Mouse (Mus musculus): ENCODE data around the gene Glce. TPM values are rescaled to one million over a fixed set of nuclear protein-coding genes. Genes with fewer than 3 reads are reported as not detected.

Gene Glce
- polyA plus RNA-seq, 1 experiment from 2014 or later: 26.8 TPM

GRCm38 (mm10) chr9:62118754-62119153 lies 3.7 kb downstream of the Glce start:
- H3K4me1 ChIP-seq: peaks cover 21% of the 10 kb centered on the region
- no peak for DNase-seq (ENCODE audit: low spot score)
- H3K36me3 ChIP-seq (replicated peaks): no peaks in the 10 kb centered on the region
- 30% methylated on average over 3 of the region's 3 CpGs for WGBS
- no peaks in the 10 kb centered on the region for H3K27me3 ChIP-seq (replicated peaks; ENCODE audit: low read depth, poor library complexity, severe bottlenecking)
- no peak overlapping the region for H3K4me3 ChIP-seq
- H3K9me3 ChIP-seq: no peaks in the 10 kb centered on the region
- no peak overlapping the region for H3K27ac ChIP-seq (replicated peaks)

- no peak overlapping the region for H3K27ac ChIP-seq (replicated peaks)
- H3K36me3 ChIP-seq (replicated peaks): no peaks in the 10 kb centered on the region; the same call in 1 of the 2 replicates
- H3K4me3 ChIP-seq: no peak overlapping the region
- H3K4me1 ChIP-seq: peaks cover 5% of the 10 kb centered on the region
- WGBS: 85% methylated on average over 3 of the region's 3 CpGs
- no peak for DNase-seq (ENCODE audit: low spot score)
- no peaks in the 10 kb centered on the region for H3K9me3 ChIP-seq
- no peaks in the 10 kb centered on the region for H3K27me3 ChIP-seq (replicated peaks; ENCODE audit: low read depth, poor library complexity, severe bottlenecking)
Measured at GRCm38 (mm10) chr9:62115826-62116225, 6.6 kb downstream of the Glce start.

- Histone ChIP-seq H3K4me1 (0 out of 2 replicates have a peak, but pooled peaks cover 9% of the 10 kb centered on the region), H3K27me3 (replicated peaks; ENCODE audit: low read depth, poor library complexity, severe bottlenecking) (no peaks in the 10 kb centered on the region), H3K9me3 (no peaks in the 10 kb centered on the region), H3K4me3 (no peak overlapping the region), H3K27ac (replicated peaks) (no peak overlapping the region), H3K36me3 (replicated peaks) (no peaks in the 10 kb centered on the region)
- 77% methylated on average over 1 of the region's 1 CpGs for WGBS
- no peak for DNase-seq (ENCODE audit: low spot score)
Measured at GRCm38 (mm10) chr9:62096603-62097002, 25.9 kb downstream of the Glce start.

GRCm38 (mm10) chr9:62091604-62092003 lies 30.9 kb downstream of the Glce start:
- H3K9me3 ChIP-seq: no peaks in the 10 kb centered on the region
- no peak overlapping the region for H3K27ac ChIP-seq (replicated peaks)
- H3K4me3 ChIP-seq: no peak overlapping the region
- no peaks in the 10 kb centered on the region for H3K27me3 ChIP-seq (replicated peaks; ENCODE audit: low read depth, poor library complexity, severe bottlenecking)
- H3K4me1 ChIP-seq: 0 out of 2 replicates have a peak, but pooled peaks cover 5% of the 10 kb centered on the region
- no peaks in the 10 kb centered on the region for H3K36me3 ChIP-seq (replicated peaks)
- no peak for DNase-seq (ENCODE audit: low spot score)
- WGBS: 91% methylated on average over 5 of the region's 5 CpGs

GRCm38 (mm10) chr9:62085548-62085947 lies 36.9 kb downstream of the Glce start:
- Histone ChIP-seq H3K4me3 (no peak overlapping the region), H3K9me3 (no peaks in the 10 kb centered on the region), H3K27me3 (replicated peaks; ENCODE audit: low read depth, poor library complexity, severe bottlenecking) (no peaks in the 10 kb centered on the region), H3K27ac (replicated peaks) (no peak overlapping the region), H3K36me3 (replicated peaks) (peaks cover 12% of the 10 kb centered on the region), H3K4me1 (no peaks in the 10 kb centered on the region)
- 88% methylated on average over 2 of the region's 2 CpGs for WGBS
- no peak for DNase-seq (ENCODE audit: low spot score)

GRCm38 (mm10) chr9:62084896-62085295 lies 37.6 kb downstream of the Glce start:
- Histone ChIP-seq H3K36me3 (replicated peaks) (peaks cover 12% of the 10 kb centered on the region), H3K4me3 (no peak overlapping the region), H3K9me3 (no peaks in the 10 kb centered on the region), H3K27ac (replicated peaks) (no peak overlapping the region), H3K27me3 (replicated peaks; ENCODE audit: low read depth, poor library complexity, severe bottlenecking) (no peaks in the 10 kb centered on the region), H3K4me1 (no peaks in the 10 kb centered on the region)
- WGBS: 91% methylated on average over 4 of the region's 4 CpGs
- no peak for DNase-seq (ENCODE audit: low spot score)

GRCm38 (mm10) chr9:62082986-62083385 lies 39.5 kb downstream of the Glce start:
- no peaks in the 10 kb centered on the region for H3K4me1 ChIP-seq
- DNase-seq (ENCODE audit: low spot score): no peak
- no peaks in the 10 kb centered on the region for H3K9me3 ChIP-seq
- no peak overlapping the region for H3K4me3 ChIP-seq
- peaks cover 12% of the 10 kb centered on the region for H3K36me3 ChIP-seq (replicated peaks)
- 68% methylated on average over 2 of the region's 2 CpGs for WGBS
- H3K27ac ChIP-seq (replicated peaks): no peak overlapping the region
- H3K27me3 ChIP-seq (replicated peaks; ENCODE audit: low read depth, poor library complexity, severe bottlenecking): no peaks in the 10 kb centered on the region

GRCm38 (mm10) chr9:62081542-62081941 lies 40.9 kb downstream of the Glce start:
- 63% methylated on average over 3 of the region's 3 CpGs for WGBS
- Histone ChIP-seq H3K9me3 (no peaks in the 10 kb centered on the region), H3K36me3 (replicated peaks) (peaks cover 12% of the 10 kb centered on the region), H3K27me3 (replicated peaks; ENCODE audit: low read depth, poor library complexity, severe bottlenecking) (no peaks in the 10 kb centered on the region), H3K4me1 (peaks cover 4% of the 10 kb centered on the region; the same call in 1 of the 2 replicates), H3K4me3 (no peak overlapping the region), H3K27ac (replicated peaks) (no peak overlapping the region)
- DNase-seq (ENCODE audit: low spot score): no peak

- Histone ChIP-seq H3K36me3 (replicated peaks) (peaks cover 7% of the 10 kb centered on the region), H3K27ac (replicated peaks) (no peak overlapping the region), H3K9me3 (no peaks in the 10 kb centered on the region), H3K4me1 (peaks cover 4% of the 10 kb centered on the region; the same call in 1 of the 2 replicates), H3K4me3 (no peak overlapping the region), H3K27me3 (replicated peaks; ENCODE audit: low read depth, poor library complexity, severe bottlenecking) (no peaks in the 10 kb centered on the region)
- DNase-seq (ENCODE audit: low spot score): no peak
Measured at GRCm38 (mm10) chr9:62080028-62080760, 42.3 kb downstream of the Glce start.

- DNase-seq (ENCODE audit: low spot score): no peak
- WGBS: 91% methylated on average over 3 of the region's 3 CpGs
- Histone ChIP-seq H3K27ac (replicated peaks) (no peak overlapping the region), H3K9me3 (no peaks in the 10 kb centered on the region), H3K4me3 (no peak overlapping the region), H3K4me1 (no peaks in the 10 kb centered on the region), H3K36me3 (replicated peaks) (peaks cover 16% of the 10 kb centered on the region; the same call in 1 of the 2 replicates), H3K27me3 (replicated peaks; ENCODE audit: low read depth, poor library complexity, severe bottlenecking) (no peaks in the 10 kb centered on the region)
Measured at GRCm38 (mm10) chr9:62062234-62062633, 60.2 kb downstream of the Glce start.

GRCm38 (mm10) chr9:62060431-62060830 lies 62.0 kb downstream of the Glce start:
- no peak for DNase-seq (ENCODE audit: low spot score)
- H3K4me1 ChIP-seq: no peaks in the 10 kb centered on the region
- H3K4me3 ChIP-seq: no peak overlapping the region
- H3K27me3 ChIP-seq (replicated peaks; ENCODE audit: low read depth, poor library complexity, severe bottlenecking): no peaks in the 10 kb centered on the region
- no peak overlapping the region for H3K27ac ChIP-seq (replicated peaks)
- 88% methylated on average over 2 of the region's 2 CpGs for WGBS
- peaks cover 16% of the 10 kb centered on the region; the same call in 1 of the 2 replicates for H3K36me3 ChIP-seq (replicated peaks)
- H3K9me3 ChIP-seq: no peaks in the 10 kb centered on the region

- WGBS: 88% methylated on average over 11 of the region's 11 CpGs
- Histone ChIP-seq H3K4me3 (no peak overlapping the region), H3K36me3 (replicated peaks) (peaks cover 16% of the 10 kb centered on the region; the same call in 1 of the 2 replicates), H3K9me3 (no peaks in the 10 kb centered on the region), H3K27me3 (replicated peaks; ENCODE audit: low read depth, poor library complexity, severe bottlenecking) (no peaks in the 10 kb centered on the region), H3K4me1 (no peaks in the 10 kb centered on the region), H3K27ac (replicated peaks) (no peak overlapping the region)
- DNase-seq (ENCODE audit: low spot score): no peak
Measured at GRCm38 (mm10) chr9:62059941-62060340, 62.5 kb downstream of the Glce start.

- Histone ChIP-seq H3K27me3 (replicated peaks; ENCODE audit: low read depth, poor library complexity, severe bottlenecking) (no peaks in the 10 kb centered on the region), H3K9me3 (no peaks in the 10 kb centered on the region), H3K36me3 (replicated peaks) (peaks cover 16% of the 10 kb centered on the region; the same call in 1 of the 2 replicates), H3K4me1 (no peaks in the 10 kb centered on the region), H3K27ac (replicated peaks) (no peak overlapping the region), H3K4me3 (no peak overlapping the region)
- DNase-seq (ENCODE audit: low spot score): no peak
- 84% methylated on average over 7 of the region's 7 CpGs for WGBS
Measured at GRCm38 (mm10) chr9:62057881-62058506, 64.5 kb downstream of the Glce start.

Data from embryonic facial prominence, embryonic 10.5 days (tissue).